Mouse (Mus musculus) naive thymus-derived CD4-positive, alpha-beta T cell, adult 2 months (primary cell): Measurements from ENCODE around the gene Tep1.
A peak's percentile ranks its signal among the peaks of the same experiment; 100 is the strongest.
"Not testable (repeated sequence)": the region's sequence is repeated elsewhere in the genome, so short reads cannot be mapped to it uniquely, and the experiment has no call there.

Experiments
- DNase-seq: peaks from one replicate; pipeline ENCODE4 v3.0.0-alpha.2; 2011; ENCODE audit warnings: low read depth

Tep1 gene

GRCm38 (mm10) chr14:50869889-50870804 is at the start of gene Tep1:
Tep1 (minus strand) TSS chr14:50870560.
- peak; percentile 83 for DNase-seq

GRCm38 (mm10) chr14:50911356-50911755 is 41.0 kb upstream of the Tep1 start:
- no peak for DNase-seq

GRCm38 (mm10) chr14:50908126-50908525 is 37.8 kb upstream of the Tep1 start:
- DNase-seq, result no peak

- DNase-seq, result not testable (repeated sequence)
These were observed 35.0 kb upstream of the Tep1 start for GRCm38 (mm10) chr14:50905327-50905726.

GRCm38 (mm10) chr14:50904828-50905129 is 34.4 kb upstream of the Tep1 start:
- DNase-seq, result no peak

- DNase-seq, result peak; percentile 17
These were observed 33.8 kb upstream of the Tep1 start for GRCm38 (mm10) chr14:50903973-50904827.

GRCm38 (mm10) chr14:50897992-50898391 is 27.6 kb upstream of the Tep1 start:
- DNase-seq, result not testable (repeated sequence)

GRCm38 (mm10) chr14:50897374-50897765 is 27.0 kb upstream of the Tep1 start, which contains the start of gene Klhl33:
Klhl33 (minus strand) TSS chr14:50897507.
- DNase-seq, result no peak

- no peak for DNase-seq
These were observed 26.5 kb upstream of the Tep1 start for GRCm38 (mm10) chr14:50896747-50897373.

GRCm38 (mm10) chr14:50895985-50896746 is 25.8 kb upstream of the Tep1 start:
- DNase-seq, result no peak

- DNase-seq, result no peak
These were observed 25.0 kb upstream of the Tep1 start for GRCm38 (mm10) chr14:50895407-50895806.

- DNase-seq, result no peak
These were observed 22.4 kb upstream of the Tep1 start for GRCm38 (mm10) chr14:50892541-50893459.

- DNase-seq, result no peak
These were observed 21.7 kb upstream of the Tep1 start for GRCm38 (mm10) chr14:50892091-50892490.

GRCm38 (mm10) chr14:50891621-50892020 is 21.3 kb upstream of the Tep1 start:
- DNase-seq, result no peak

- no peak for DNase-seq
These were observed 6.0 kb upstream of the Tep1 start for GRCm38 (mm10) chr14:50876236-50876950.

- no peak for DNase-seq
These were observed 5.4 kb upstream of the Tep1 start for GRCm38 (mm10) chr14:50875591-50876230.

- no peak for DNase-seq
These were observed 4.8 kb upstream of the Tep1 start for GRCm38 (mm10) chr14:50875175-50875574.

GRCm38 (mm10) chr14:50871284-50871683 is 924 bp upstream of the Tep1 start:
- DNase-seq, result peak; percentile 20

- no peak for DNase-seq
These were observed 414 bp upstream of the Tep1 start for GRCm38 (mm10) chr14:50870805-50871143.

- no peak for DNase-seq
These were observed 1.7 kb downstream of the Tep1 start for GRCm38 (mm10) chr14:50868656-50869055.
